Mouse (Mus musculus) cortical plate, adult 2 months (tissue): ENCODE measurements at regions not wholly inside any gene's neighbourhood (a gene's known extent, or its start where the extent isn't known, plus 50 kb on each side); places are given as distances from the start of the nearest gene placed in this dataset.

ENCODE experiments used
- H3K27ac ChIP-seq: fragments of 200-500 bp; 2 replicates; pipeline ENCODE4 v1.5.1; 2012; ENCODE audit warnings: low read length, control low read depth, inconsistent platforms; ENCODE audit not compliant: insufficient read depth
- H3K4me1 ChIP-seq: fragments of 200-500 bp; 2 replicates; pipeline ENCODE4 v1.6.1; 2011; ENCODE audit warnings: low read length; ENCODE audit not compliant: control insufficient read depth, insufficient read depth
- H3K4me3 ChIP-seq: fragments of 200-500 bp; 2 replicates; pipeline ENCODE4 v1.5.1; 2011; ENCODE audit warnings: mild to moderate bottlenecking, low read length, control low read depth; ENCODE audit not compliant: insufficient read depth
- CTCF ChIP-seq: fragments of 200-500 bp; IDR thresholded peaks from 2 replicates; pipeline ENCODE4 v1.5.1; 2011; ENCODE audit warnings: mild to moderate bottlenecking, control low read depth, low read length; ENCODE audit not compliant: insufficient read depth; ENCODE audit errors: extremely low read depth
- POLR2A ChIP-seq: fragments of 200-500 bp; IDR thresholded peaks from 2 replicates; pipeline ENCODE4 v1.6.1; 2011; ENCODE audit warnings: mild to moderate bottlenecking, low read length, control low read depth; ENCODE audit not compliant: insufficient read depth; ENCODE audit errors: extremely low read depth

DNA sequence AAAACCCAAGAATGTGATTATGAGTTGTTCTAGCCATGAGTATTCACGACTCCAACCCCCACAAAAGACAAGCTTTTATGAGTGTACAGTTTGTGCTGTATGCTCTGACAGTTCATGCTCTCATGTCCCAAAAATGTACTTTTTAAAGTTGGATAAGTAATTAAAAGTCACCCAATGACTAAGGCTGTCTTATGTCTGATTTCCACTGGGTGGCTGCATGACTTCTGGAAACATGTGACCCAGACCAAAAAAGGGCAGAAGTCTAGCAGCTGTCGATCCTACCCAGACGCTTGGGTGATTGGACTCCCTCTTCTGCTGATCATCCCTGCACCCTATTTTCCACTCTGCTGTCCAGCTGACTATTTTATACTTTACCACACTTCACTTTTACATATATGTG, 168.7 kb downstream of the Moxd1 start:
- no peak overlapping the region for H3K4me3 ChIP-seq
- H3K4me1 ChIP-seq: no peaks in the 10 kb centered on the region
- H3K27ac ChIP-seq: no peak overlapping the region
- TF ChIP-seq CTCF: no peak

DNA sequence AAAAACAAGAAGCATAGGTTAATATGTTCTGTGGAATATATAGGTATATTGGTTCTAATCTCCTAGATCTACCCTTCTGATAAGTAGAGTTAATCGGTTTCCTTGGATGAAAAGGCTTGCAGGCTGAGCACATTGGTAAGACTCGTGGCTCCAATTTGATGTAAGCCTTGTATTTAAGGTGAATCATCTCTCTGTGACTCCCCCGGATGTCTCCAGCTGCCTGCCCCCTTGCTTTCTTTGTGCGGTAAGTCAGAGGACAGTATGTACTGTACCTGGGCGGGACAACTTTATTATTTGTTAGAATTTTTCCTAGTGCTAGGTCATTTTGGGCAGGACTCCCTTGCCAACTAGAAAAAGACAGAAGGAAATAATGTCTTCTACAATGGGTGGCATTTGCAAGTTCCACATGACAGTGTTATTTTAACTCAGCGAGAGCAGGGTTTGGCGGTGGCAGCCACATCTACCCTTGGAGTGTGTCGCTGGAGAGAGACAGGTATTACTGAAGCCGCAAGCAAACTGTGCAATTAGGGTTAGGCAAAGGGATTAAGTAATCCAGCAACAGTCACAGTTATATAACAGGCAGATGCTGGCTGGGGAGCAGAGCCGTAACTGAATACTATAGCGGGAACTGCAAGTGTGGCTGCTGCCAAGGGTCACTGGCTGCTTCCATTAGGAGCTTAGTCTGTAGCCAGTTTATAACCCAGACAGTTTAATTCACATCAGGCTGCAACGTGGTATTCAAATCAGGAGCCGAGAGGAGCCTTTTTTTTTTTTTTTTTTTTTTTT, 172.9 kb downstream of the Moxd1 start:
- H3K27ac ChIP-seq: no peak overlapping the region
- peak overlapping the region; percentile 22; the same call in 1 of the 2 replicates for H3K4me3 ChIP-seq

DNA sequence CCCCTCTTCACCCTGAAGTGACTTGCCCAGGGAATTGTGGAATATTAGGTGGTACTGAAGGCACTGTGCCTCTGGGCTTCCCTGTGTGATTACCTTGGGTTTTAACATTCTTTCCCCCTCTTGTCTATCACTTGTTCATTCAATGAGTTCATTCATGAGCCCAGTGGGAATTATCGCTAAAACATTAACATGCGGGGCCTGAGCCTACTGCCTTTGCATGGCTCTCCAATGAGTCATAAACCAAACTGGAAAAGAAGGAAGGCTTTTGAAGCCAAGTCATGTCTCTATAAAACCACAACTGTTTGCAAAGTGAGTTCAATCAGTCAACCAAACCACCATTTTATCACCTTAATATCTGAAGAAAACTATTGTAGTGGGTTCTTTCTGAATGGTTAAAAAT, 173.8 kb downstream of the Moxd1 start:
- no peak overlapping the region for H3K4me3 ChIP-seq
- TF ChIP-seq POLR2A: no peak
- no peak for TF ChIP-seq CTCF

More for the DNA sequence above, 172.9 kb downstream of the Moxd1 start:
- H3K4me1 ChIP-seq: no peaks in the 10 kb centered on the region
- TF ChIP-seq CTCF (no peak), POLR2A (no peak)

DNA sequence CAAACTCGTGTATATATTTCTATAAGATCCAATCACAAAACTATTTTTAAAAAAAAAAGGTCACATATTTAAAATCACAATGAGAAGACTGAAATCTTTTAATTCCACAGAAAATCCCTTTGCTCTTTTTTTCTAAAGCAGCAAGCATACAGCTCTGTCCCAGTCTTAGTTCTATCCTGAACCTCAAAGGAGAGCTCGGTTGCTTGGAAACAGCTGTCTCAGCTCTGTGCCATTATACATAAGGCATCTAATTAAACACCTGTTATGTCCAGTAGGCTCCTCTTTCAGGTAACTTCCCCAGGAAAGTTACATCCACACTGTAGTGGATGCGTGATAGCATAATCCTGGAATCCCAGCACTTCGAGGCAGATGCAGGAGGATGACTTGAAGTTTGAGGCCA, 181.5 kb downstream of the Moxd1 start:
- H3K4me3 ChIP-seq: no peak overlapping the region
- no peak for TF ChIP-seq POLR2A
- TF ChIP-seq CTCF: no peak
- H3K4me1 ChIP-seq: no peaks in the 10 kb centered on the region
- H3K27ac ChIP-seq: no peak overlapping the region

More for the DNA sequence above, 173.8 kb downstream of the Moxd1 start:
- Histone ChIP-seq H3K4me1 (no peaks in the 10 kb centered on the region), H3K27ac (no peak overlapping the region)

DNA sequence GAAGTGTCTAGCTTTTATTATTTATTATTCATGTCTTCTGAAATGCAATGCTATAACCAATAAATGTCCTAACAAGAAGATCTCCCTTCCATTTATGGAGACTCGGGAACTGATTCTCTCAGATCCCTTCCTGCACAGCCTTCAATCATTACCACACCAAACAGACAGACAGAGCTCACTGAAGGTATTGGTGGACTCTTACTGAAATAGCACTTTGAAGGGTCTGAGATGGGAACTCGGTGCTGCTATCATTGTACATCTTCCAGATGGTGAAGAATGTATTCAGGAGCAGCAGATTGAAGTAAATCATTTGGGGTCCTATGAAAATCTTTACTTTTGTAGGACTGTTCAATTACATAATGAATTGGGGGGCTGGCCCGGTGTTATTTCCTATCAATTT, 183.6 kb downstream of the Moxd1 start:
- no peaks in the 10 kb centered on the region for H3K4me1 ChIP-seq
- H3K27ac ChIP-seq: no peak overlapping the region
- TF ChIP-seq CTCF: no peak
- no peak overlapping the region for H3K4me3 ChIP-seq

DNA sequence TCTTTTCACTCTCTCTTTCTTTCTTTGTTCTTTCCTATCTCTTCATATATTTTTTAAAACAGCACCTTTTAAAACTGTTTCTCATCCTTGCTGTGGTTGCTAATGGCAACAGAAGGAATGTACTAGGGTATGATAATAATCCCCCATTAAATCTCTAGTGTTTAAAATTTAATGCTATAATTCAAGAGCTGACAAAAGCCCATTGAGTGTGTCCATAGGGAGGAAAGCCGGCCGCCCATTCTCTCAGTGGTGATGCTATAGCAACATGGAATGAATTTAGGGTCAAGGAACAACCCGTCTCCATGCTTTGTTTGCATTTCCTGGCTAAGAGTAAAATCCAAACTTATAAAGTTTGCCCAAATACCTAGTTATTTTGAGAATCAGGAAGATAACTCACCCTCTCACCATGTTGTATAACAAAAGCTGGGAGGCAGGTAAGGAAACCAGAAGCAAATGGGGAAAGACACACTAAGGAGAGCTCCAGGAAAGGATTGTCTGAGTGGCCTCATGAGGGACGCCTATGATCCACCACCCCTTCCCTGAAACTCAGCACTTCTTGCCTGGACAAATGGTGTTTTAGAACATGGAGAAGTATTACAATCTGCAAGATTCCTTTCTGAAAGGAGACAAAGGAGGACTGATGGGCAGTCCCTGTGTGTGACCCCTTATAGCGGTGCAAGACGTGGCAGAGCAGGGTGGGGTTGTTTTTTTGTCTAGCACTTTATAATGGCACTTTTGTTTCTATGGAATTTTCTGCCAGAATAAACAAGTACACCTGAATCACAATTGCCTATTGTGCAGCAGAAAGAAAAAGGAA, 184.3 kb downstream of the Moxd1 start:
- TF ChIP-seq CTCF: no peak
- TF ChIP-seq POLR2A: no peak
- Histone ChIP-seq H3K27ac (no peak overlapping the region), H3K4me3 (no peak overlapping the region), H3K4me1 (no peaks in the 10 kb centered on the region)

GRCm38 (mm10) chr10:24409976-24410375, 185.3 kb upstream of the Ccn2 start:
- no peaks in the 10 kb centered on the region for H3K4me1 ChIP-seq
- H3K27ac ChIP-seq: no peak overlapping the region
- H3K4me3 ChIP-seq: no peak overlapping the region
- TF ChIP-seq POLR2A: no peak
- peak; percentile 61 for TF ChIP-seq CTCF

GRCm38 (mm10) chr10:24410885-24411284, 184.4 kb upstream of the Ccn2 start:
- H3K4me3 ChIP-seq: no peak overlapping the region
- H3K27ac ChIP-seq: no peak overlapping the region
- TF ChIP-seq CTCF (no peak), POLR2A (no peak)
- no peaks in the 10 kb centered on the region for H3K4me1 ChIP-seq

- Histone ChIP-seq H3K4me1 (no peaks in the 10 kb centered on the region), H3K4me3 (no peak overlapping the region), H3K27ac (no peak overlapping the region)
- TF ChIP-seq CTCF (no peak), POLR2A (no peak)
Measured at GRCm38 (mm10) chr10:24422498-24423160, 172.6 kb upstream of the Ccn2 start.

DNA sequence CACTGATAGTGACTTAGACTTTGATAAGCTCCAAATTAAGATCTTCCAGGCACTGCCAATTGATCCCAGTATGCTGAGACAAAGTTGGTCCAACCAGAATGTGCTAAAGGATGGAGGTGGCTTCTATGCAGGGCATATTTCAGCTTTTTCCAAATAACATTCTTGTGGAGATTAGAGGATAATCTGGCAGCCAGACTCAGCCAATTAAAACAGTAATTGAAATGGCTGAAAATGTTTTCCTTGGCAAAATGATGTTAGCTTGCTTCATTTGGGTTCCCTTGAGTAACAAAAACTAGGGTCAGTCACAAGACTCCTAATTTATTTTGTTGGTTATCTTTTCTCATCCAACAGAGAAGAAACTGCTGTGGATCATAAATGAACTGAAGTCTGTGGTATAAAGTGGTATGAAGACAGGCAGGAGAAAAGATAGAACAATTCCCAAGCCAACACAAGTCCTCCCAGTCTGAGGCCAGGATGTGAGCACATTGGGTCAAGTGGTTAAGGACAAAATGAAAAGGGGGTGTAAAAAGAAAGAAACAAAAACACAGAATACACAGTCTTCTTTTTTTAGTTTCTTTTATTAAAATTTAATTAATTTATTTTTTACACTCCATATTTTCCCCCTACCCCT, 161.4 kb upstream of the Ccn2 start:
- no peak overlapping the region for H3K4me3 ChIP-seq
- no peak overlapping the region for H3K27ac ChIP-seq
- peaks cover 3% of the 10 kb centered on the region; the same call in 1 of the 2 replicates for H3K4me1 ChIP-seq
- no peak for TF ChIP-seq POLR2A
- TF ChIP-seq CTCF: no peak
